Mouse (Mus musculus): Measurements from ENCODE around the gene Gtpbp8.

- TF ChIP-seq POLR2A (IDR thresholded peaks at IDR 0.05; ENCODE audit: extremely low read depth, insufficient read depth, low read length) (no peak), CTCF (IDR thresholded peaks at IDR 0.05; ENCODE audit: extremely low read depth, insufficient read depth, low read length) (no peak)
Measured at GRCm38 (mm10) chr16:44748007-44748406, 1.8 kb upstream of the Gtpbp8 start.

Measured in cortical plate, adult 2 months (tissue).